Mouse (Mus musculus) neural tube, embryonic 10.5 days (tissue): Measurements from ENCODE around the gene Mvk.

Experiments used
- DNase-seq: peaks from one replicate; pipeline ENCODE4 v3.0.0-alpha.2; 2017; ENCODE audit warnings: low spot score; ENCODE audit errors: extremely low spot score

Mvk gene

DNA sequence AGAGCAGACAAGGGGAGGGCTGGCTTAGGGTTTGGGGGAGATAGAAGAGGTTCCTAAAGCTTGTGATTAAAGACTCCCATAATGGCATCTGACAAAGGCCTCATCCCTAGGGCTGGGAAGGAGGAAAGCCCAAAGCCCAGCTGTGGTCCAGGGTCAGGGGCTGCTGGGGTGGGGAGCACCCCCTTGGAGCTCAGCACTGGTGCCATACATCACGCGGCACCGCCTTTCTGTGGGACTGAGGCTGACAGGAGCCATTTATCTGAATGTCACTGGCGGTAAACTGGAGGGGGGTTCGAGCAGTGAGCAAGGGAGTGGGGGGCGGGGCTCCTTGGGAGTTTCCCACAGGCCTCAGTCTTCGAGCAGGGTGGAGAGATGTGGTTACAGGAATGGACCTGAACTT is 65.4 kb downstream of the Mvk start:
- DNase-seq, result peak; percentile 35
